ENCODE assay signal across 8 mouse cellular contexts in genomic region chr16:97879134-97879533, GRCm38 (mm10). TPM values are rescaled to one million over a fixed set of nuclear protein-coding genes. Genes with fewer than 3 reads are reported as not detected.
DNase-seq lines count a peak whose midpoint lies in the region; ATAC-seq lines count a peak whose summit lies in the region.

No protein-coding gene starts in this region.

- no peaks in the 10 kb centered on the region for H3K27me3 ChIP-seq in forebrain, embryonic 11.5 days (ENCODE audit: control insufficient read depth, insufficient read depth, low read length)
- no peaks in the 10 kb centered on the region for H3K27me3 ChIP-seq in forebrain, embryonic 15.5 days
- H3K27me3 ChIP-seq in neural tube, embryonic 15.5 days (replicated peaks): no peaks in the 10 kb centered on the region

- no peak overlapping the region for H3K4me3 ChIP-seq in forebrain, embryonic 11.5 days (ENCODE audit: low read depth, low read length)
- no peak overlapping the region for H3K4me3 ChIP-seq in forebrain, embryonic 15.5 days
- no peak overlapping the region for H3K4me3 ChIP-seq in neural tube, embryonic 15.5 days (replicated peaks)

- H3K4me1 ChIP-seq in forebrain, embryonic 11.5 days (replicated peaks; ENCODE audit: control insufficient read depth, insufficient read depth, low read length): no peaks in the 10 kb centered on the region
- H3K4me1 ChIP-seq in forebrain, embryonic 15.5 days: no peaks in the 10 kb centered on the region
- no peaks in the 10 kb centered on the region for H3K4me1 ChIP-seq in neural tube, embryonic 15.5 days

- no peak overlapping the region for H3K9ac ChIP-seq in forebrain, embryonic 11.5 days (ENCODE audit: low read length)
- no peak overlapping the region for H3K9ac ChIP-seq in forebrain, embryonic 15.5 days (replicated peaks)
- no peak overlapping the region for H3K9ac ChIP-seq in neural tube, embryonic 15.5 days (replicated peaks)

- 88% methylated on average over 1 of the region's 1 CpGs for WGBS in forebrain, embryonic 11.5 days
- 93% methylated on average over 1 of the region's 1 CpGs for WGBS in forebrain, embryonic 15.5 days
- WGBS in neural tube, embryonic 15.5 days: 91% methylated on average over 1 of the region's 1 CpGs

- H3K4me2 ChIP-seq in forebrain, embryonic 11.5 days (ENCODE audit: low read depth, low read length, severe bottlenecking): no peak overlapping the region
- no peak overlapping the region for H3K4me2 ChIP-seq in forebrain, embryonic 15.5 days (replicated peaks)
- no peak overlapping the region for H3K4me2 ChIP-seq in neural tube, embryonic 15.5 days

- no peaks in the 10 kb centered on the region for H3K36me3 ChIP-seq in forebrain, embryonic 11.5 days (ENCODE audit: control insufficient read depth, insufficient read depth, low read length)
- H3K36me3 ChIP-seq in forebrain, embryonic 15.5 days: no peaks in the 10 kb centered on the region
- peaks cover 32% of the 10 kb centered on the region for H3K36me3 ChIP-seq in neural tube, embryonic 15.5 days

- H3K9me3 ChIP-seq in forebrain, embryonic 11.5 days (ENCODE audit: control insufficient read depth, low read length): no peaks in the 10 kb centered on the region
- H3K9me3 ChIP-seq in forebrain, embryonic 15.5 days: no peaks in the 10 kb centered on the region
- H3K9me3 ChIP-seq in neural tube, embryonic 15.5 days (replicated peaks): no peaks in the 10 kb centered on the region

- no peak for ATAC-seq in forebrain, embryonic 11.5 days (replicated peaks; ENCODE audit: low FRiP score)
- no peak for ATAC-seq in forebrain, embryonic 15.5 days (replicated peaks)
- ATAC-seq in neural tube, embryonic 15.5 days (ENCODE audit: low FRiP score): no peak

- DNase-seq in forebrain, embryonic 11.5 days (ENCODE audit: low spot score): peak; percentile 64
- peak; percentile 38 for DNase-seq in neural tube, embryonic 10.5 days (ENCODE audit: extremely low spot score, low spot score)
- DNase-seq in adrenal gland, postnatal 25 days: peak; percentile 51
- peak; percentile 16 for DNase-seq in hindlimb bud, embryonic 11.5 days (ENCODE audit: extremely low spot score, low read depth, low spot score)
- DNase-seq in lung, postnatal 25 days (ENCODE audit: low spot score): peak; percentile 49
- DNase-seq in thymus, adult 18-20 months: peak; percentile 16 to 19

- no peak overlapping the region for H3K27ac ChIP-seq in forebrain, embryonic 11.5 days (ENCODE audit: low read depth, low read length)
- H3K27ac ChIP-seq in forebrain, embryonic 15.5 days (replicated peaks): no peak overlapping the region
- no peak overlapping the region for H3K27ac ChIP-seq in neural tube, embryonic 15.5 days (replicated peaks)

RNA-seq across cellular contexts. Expression of gene Prdm15, which starts 27.5 kb away (rescaled TPM):
- 19.0 and 20.0 TPM in 2 replicates for polyA plus RNA-seq in forebrain, embryonic 11.5 days (2014; fragmentation: Nextera tagmentation; extraction: Ambion mirVana)
- polyA plus RNA-seq in forebrain, embryonic 15.5 days (2015; fragmentation: Nextera tagmentation; extraction: Ambion mirVana): 16.3 TPM in 2 replicates
- 9.4 and 10.1 TPM in 2 replicates for polyA plus RNA-seq in neural tube, embryonic 15.5 days (2015; fragmentation: Nextera tagmentation; extraction: Ambion mirVana)
- 11.9 and 14.5 TPM in 2 replicates for total RNA-seq in adrenal gland, postnatal 25 days (2021)
